Mouse (Mus musculus) gastrocnemius, postnatal 4 days (tissue): Measurements from ENCODE around the gene Camkmt. TPM values are rescaled to one million over a fixed set of nuclear protein-coding genes. Genes with fewer than 3 reads are reported as not detected.

Source experiments
- DNase-seq, 2 experiments: peaks; one replicate each; pipeline ENCODE4 v3.0.0; 2021 to 2022; ENCODE audit warnings: low spot score in 2 of 2, mixed read lengths in 2 of 2
- total RNA-seq, 2 experiments: library from RNA; stranded (reverse); gene quantifications; 2 replicates each; pipeline ENCODE4 v1.2.3; 2021

Camkmt gene
- total RNA-seq, 2 experiments from 2014 or later: 4.8 to 5.2 TPM

- DNase-seq: no peak
Observed at GRCm38 (mm10) chr17:85163272-85163610, 72.9 kb downstream of the Camkmt start.

- no peak for DNase-seq
Observed at GRCm38 (mm10) chr17:85168761-85169160, 78.4 kb downstream of the Camkmt start.

GRCm38 (mm10) chr17:85170541-85171255, 80.3 kb downstream of the Camkmt start:
- DNase-seq: no peak

- no peak for DNase-seq
Observed at GRCm38 (mm10) chr17:85171951-85172350, 81.6 kb downstream of the Camkmt start.

- no peak for DNase-seq
Observed at GRCm38 (mm10) chr17:85177231-85177630, 86.9 kb downstream of the Camkmt start.

GRCm38 (mm10) chr17:85180471-85181060, 90.2 kb downstream of the Camkmt start:
- DNase-seq: no peak

GRCm38 (mm10) chr17:85189227-85190127, 99.1 kb downstream of the Camkmt start:
- peak; percentile 60 to 76 for DNase-seq

GRCm38 (mm10) chr17:85190128-85190435, 99.7 kb downstream of the Camkmt start:
- DNase-seq: no peak

GRCm38 (mm10) chr17:85193294-85193693, 102.9 kb downstream of the Camkmt start:
- DNase-seq: no peak

- DNase-seq: no peak
Observed at GRCm38 (mm10) chr17:85198781-85199180, 108.4 kb downstream of the Camkmt start.

GRCm38 (mm10) chr17:85199321-85199720, 109.0 kb downstream of the Camkmt start:
- no peak for DNase-seq

- no peak for DNase-seq
Observed at GRCm38 (mm10) chr17:85218054-85218453, 127.7 kb downstream of the Camkmt start.

- no peak for DNase-seq
Observed at GRCm38 (mm10) chr17:85242109-85242508, 151.8 kb downstream of the Camkmt start.

GRCm38 (mm10) chr17:85248962-85249361, 158.6 kb downstream of the Camkmt start:
- DNase-seq: no peak

- DNase-seq: no peak
Observed at GRCm38 (mm10) chr17:85249744-85250143, 159.4 kb downstream of the Camkmt start.

- DNase-seq: no peak
Observed at GRCm38 (mm10) chr17:85256930-85257329, 166.6 kb downstream of the Camkmt start.

GRCm38 (mm10) chr17:85257348-85257747, 167.0 kb downstream of the Camkmt start:
- no peak for DNase-seq

- DNase-seq: no peak
Observed at GRCm38 (mm10) chr17:85258703-85259341, 168.5 kb downstream of the Camkmt start.

GRCm38 (mm10) chr17:85266831-85267422, 176.6 kb downstream of the Camkmt start:
- no peak for DNase-seq

GRCm38 (mm10) chr17:85271466-85272175, 181.3 kb downstream of the Camkmt start:
- no peak for DNase-seq

- no peak for DNase-seq
Observed at GRCm38 (mm10) chr17:85279720-85280119, 189.4 kb downstream of the Camkmt start.
